Mouse (Mus musculus) intestine, embryonic 15.5 days (tissue): ENCODE data around the gene Hist1h3i. TPM values are rescaled to one million over a fixed set of nuclear protein-coding genes. Genes with fewer than 3 reads are reported as not detected.
"Not testable (repeated sequence)": the region's sequence is repeated elsewhere in the genome, so short reads cannot be mapped to it uniquely, and the experiment has no call there.

Source experiments
- ATAC-seq: fragments of 200-750 bp; cut with Nextera tagmentation; 2 replicates; pipeline ENCODE4 v1.8.0; 2017; ENCODE audit warnings: moderate TSS enrichment, moderate library complexity
- H3K27ac ChIP-seq: fragments of 300-500 bp; sonication (generic); 2 replicates; pipeline ENCODE4 v1.5.1; 2015; ENCODE audit warnings: mild to moderate bottlenecking, inconsistent platforms
- H3K27me3 ChIP-seq: fragments of 300-500 bp; sonication (generic); replicated peaks from 2 replicates; pipeline ENCODE4 v1.6.1; 2015; ENCODE audit warnings: inconsistent platforms
- H3K36me3 ChIP-seq: fragments of 300-500 bp; sonication (generic); 2 replicates; pipeline ENCODE4 v1.6.1; 2015; ENCODE audit warnings: inconsistent platforms
- H3K4me1 ChIP-seq: fragments of 300-500 bp; sonication (generic); replicated peaks from 2 replicates; pipeline ENCODE4 v1.6.1; 2015; ENCODE audit warnings: inconsistent platforms
- H3K4me2 ChIP-seq: fragments of 300-500 bp; sonication (generic); replicated peaks from 2 replicates; pipeline ENCODE4 v1.6.1; 2015; ENCODE audit warnings: mild to moderate bottlenecking, inconsistent platforms
- H3K4me3 ChIP-seq: fragments of 300-500 bp; sonication (generic); replicated peaks from 2 replicates; pipeline ENCODE4 v1.5.1; 2015; ENCODE audit warnings: inconsistent platforms
- H3K9ac ChIP-seq: fragments of 300-500 bp; sonication (generic); 2 replicates; pipeline ENCODE4 v1.6.1; 2015; ENCODE audit warnings: inconsistent platforms
- H3K9me3 ChIP-seq: fragments of 300-500 bp; sonication (generic); 2 replicates; pipeline ENCODE4 v1.6.1; 2016; ENCODE audit warnings: inconsistent platforms
- WGBS: fragments of 180-500 bp; shearing (Covaris S2); methylation state at CpG from one replicate; pipeline ENCODE4 v1.1.7; 2015; 5-methylcytosine and 5-hydroxymethylcytosine counted together
- polyA plus RNA-seq: library from polyadenylated mRNA; unstranded; fragments of >200 nt; fragmentation: Nextera tagmentation; extraction: Ambion mirVana; gene quantifications from 2 replicates; pipeline ENCODE4 v1.2.1, GENCODE M21; 2015

The Hist1h3i gene
- polyA plus RNA-seq = 89.5 and 101 TPM in 2 replicates

DNA sequence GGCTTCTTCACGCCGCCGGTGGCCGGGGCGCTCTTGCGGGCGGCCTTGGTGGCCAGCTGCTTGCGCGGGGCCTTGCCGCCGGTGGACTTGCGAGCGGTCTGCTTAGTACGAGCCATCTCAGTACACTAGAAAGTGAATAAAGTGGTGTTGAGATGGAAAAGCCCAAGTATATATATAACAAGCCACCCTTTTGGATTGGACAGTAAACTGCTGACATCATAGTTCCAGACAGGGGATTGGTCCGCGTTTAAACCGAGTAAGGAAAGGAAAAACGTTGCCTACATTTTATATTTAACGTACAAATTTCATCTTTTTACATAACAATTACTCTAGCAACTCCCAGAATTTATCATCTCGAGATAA is at the start of gene Hist1h3i:
Hist1h3i (minus strand) TSS at position 116 of the 363 bp plus-strand sequence.
- H3K9ac ChIP-seq = peak within 1 kb of the TSS; percentile 47
- no peaks in the 10 kb centered on the region for H3K36me3 ChIP-seq
- ATAC-seq = peak; percentile 63
- under 1% methylated on average over 18 of the region's 20 CpGs for WGBS
- H3K4me2 ChIP-seq = peak within 1 kb of the TSS; percentile 62
- no peaks in the 10 kb centered on the region for H3K27me3 ChIP-seq
- peaks cover 19% of the 10 kb centered on the region for H3K4me1 ChIP-seq
- H3K9me3 ChIP-seq = no peaks in the 10 kb centered on the region
- H3K4me3 ChIP-seq = peak within 1 kb of the TSS; percentile 39
- peak within 1 kb of the TSS; percentile 86 for H3K27ac ChIP-seq

GRCm38 (mm10) chr13:21831418-21832394 is 48.5 kb upstream of the Hist1h3i start, which contains the start of gene Hist1h4n:
TSS of gene Hist1h4n (minus strand) at chr13:21832196.
- not testable (repeated sequence) for H3K9ac ChIP-seq, H3K9me3 ChIP-seq, H3K36me3 ChIP-seq, H3K27me3 ChIP-seq, H3K4me1 ChIP-seq, H3K27ac ChIP-seq, H3K4me3 ChIP-seq
- under 1% methylated on average over 28 of the region's 58 CpGs for WGBS
- H3K4me2 ChIP-seq = peak within 1 kb of the TSS; percentile 41
- ATAC-seq = peak; percentile 86

GRCm38 (mm10) chr13:21830344-21830743 is 47.2 kb upstream of the Hist1h3i start:
- no peak overlapping the region for H3K4me2 ChIP-seq
- no peak for ATAC-seq
- H3K9ac ChIP-seq = no peak overlapping the region
- H3K4me3 ChIP-seq = no peak overlapping the region
- no peaks in the 10 kb centered on the region for H3K27me3 ChIP-seq
- WGBS = 88% methylated on average over 10 of the region's 10 CpGs
- H3K36me3 ChIP-seq = no peaks in the 10 kb centered on the region
- no peaks in the 10 kb centered on the region for H3K4me1 ChIP-seq
- no peaks in the 10 kb centered on the region for H3K9me3 ChIP-seq
- peak overlapping the region; percentile 36; the same call in 1 of the 2 replicates for H3K27ac ChIP-seq

GRCm38 (mm10) chr13:21828511-21828910 is 45.3 kb upstream of the Hist1h3i start:
- H3K4me1 ChIP-seq = no peaks in the 10 kb centered on the region
- H3K9me3 ChIP-seq = no peaks in the 10 kb centered on the region
- H3K27me3 ChIP-seq = no peaks in the 10 kb centered on the region
- no peaks in the 10 kb centered on the region for H3K36me3 ChIP-seq
- 61% methylated on average over 3 of the region's 3 CpGs for WGBS
- H3K4me2 ChIP-seq = no peak overlapping the region
- H3K4me3 ChIP-seq = no peak overlapping the region
- no peak overlapping the region for H3K27ac ChIP-seq
- ATAC-seq = no peak
- no peak overlapping the region for H3K9ac ChIP-seq

DNA sequence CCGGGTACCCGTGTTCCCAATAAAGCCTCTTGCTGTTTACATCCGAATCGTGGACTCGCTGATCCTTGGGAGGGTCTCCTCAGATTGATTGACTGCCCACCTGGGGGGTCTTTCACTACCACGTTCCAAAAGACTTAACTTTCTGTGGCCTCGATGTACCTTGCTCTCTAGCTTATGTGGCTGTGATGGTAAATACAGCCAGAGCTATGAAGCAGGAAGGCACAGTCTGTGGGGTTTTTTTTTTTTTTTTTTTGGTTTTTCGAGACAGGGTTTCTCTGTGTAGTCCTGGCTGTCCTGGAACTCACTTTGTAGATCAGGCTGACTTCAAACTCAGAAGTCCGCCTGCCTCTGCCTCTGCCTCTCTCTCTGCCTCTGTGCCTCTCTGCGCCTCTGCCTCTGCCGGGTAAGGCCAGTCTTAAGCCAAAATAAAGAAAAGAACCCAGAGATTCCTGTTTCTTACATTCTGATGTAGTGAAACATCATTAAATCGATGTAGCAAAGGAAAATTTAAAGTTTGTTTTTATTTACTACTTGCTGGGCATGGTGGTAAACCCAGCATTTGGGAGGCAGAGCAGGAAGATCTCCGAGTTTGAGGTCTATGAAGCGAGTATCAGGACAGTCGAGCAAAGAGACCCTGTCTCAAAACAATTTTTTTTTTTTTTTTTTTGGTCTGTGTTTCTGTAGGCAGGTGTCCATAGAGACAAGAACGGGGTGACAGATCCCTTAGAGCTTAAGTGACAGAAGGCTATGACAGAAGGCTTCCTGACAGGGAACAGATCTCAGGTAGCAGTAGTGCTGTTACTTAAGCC is 37.1 kb upstream of the Hist1h3i start:
- ATAC-seq = 0 out of 2 replicates have a peak, but pooled peaks have one; percentile 41
- H3K36me3 ChIP-seq, H3K4me3 ChIP-seq, H3K9me3 ChIP-seq, H3K4me1 ChIP-seq, H3K9ac ChIP-seq, H3K4me2 ChIP-seq, H3K27ac ChIP-seq, H3K27me3 ChIP-seq: not testable (repeated sequence)
- 73% methylated on average over 7 of the region's 16 CpGs for WGBS

DNA sequence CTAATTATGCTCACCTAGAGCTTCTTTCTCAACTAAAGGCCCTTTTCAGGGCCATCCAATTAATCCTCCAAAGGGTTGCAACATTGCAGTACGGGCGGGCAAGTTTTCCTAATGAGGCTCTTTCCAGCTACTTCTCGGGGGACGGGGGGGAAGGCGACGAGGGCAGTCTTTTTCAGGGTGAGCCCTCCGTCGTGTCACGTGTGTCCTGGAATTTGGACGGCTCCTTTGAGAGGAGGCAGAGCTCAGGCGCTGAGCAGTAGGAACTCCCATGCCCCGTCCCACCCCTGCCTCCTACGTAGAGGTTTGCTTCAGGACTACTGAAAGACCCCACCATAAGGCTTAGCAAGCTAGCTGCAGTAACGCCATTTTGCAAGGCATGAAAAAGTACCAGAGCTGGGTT is 28.9 kb upstream of the Hist1h3i start:
- H3K4me3 ChIP-seq = 0 out of 2 replicates have a peak overlapping the region, but pooled peaks have one; percentile 9
- not testable (repeated sequence) for H3K9ac ChIP-seq, H3K27me3 ChIP-seq, H3K9me3 ChIP-seq, H3K4me1 ChIP-seq, H3K36me3 ChIP-seq
- under 1% methylated on average over 14 of the region's 14 CpGs for WGBS
- peak overlapping the region; percentile 36 for H3K4me2 ChIP-seq
- H3K27ac ChIP-seq = 0 out of 2 replicates have a peak overlapping the region, but pooled peaks have one; percentile 22
- ATAC-seq = peak; percentile 64

DNA sequence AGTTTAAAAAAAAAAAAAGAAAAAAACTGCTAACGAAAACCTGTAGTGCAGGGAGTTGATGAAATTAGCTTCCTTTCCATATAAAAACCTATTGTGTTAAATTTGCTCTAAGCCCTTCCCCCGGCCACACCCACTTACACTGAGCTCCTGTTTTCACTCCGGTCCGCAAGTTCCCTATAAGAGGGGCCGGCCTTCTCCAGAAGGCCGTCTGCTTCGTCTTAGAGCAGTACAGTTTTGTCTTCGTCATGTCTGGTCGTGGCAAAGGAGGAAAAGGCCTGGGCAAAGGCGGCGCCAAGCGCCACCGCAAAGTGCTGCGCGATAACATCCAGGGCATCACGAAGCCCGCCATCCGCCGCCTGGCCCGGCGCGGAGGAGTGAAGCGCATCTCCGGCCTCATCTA is 28.4 kb upstream of the Hist1h3i start, which contains the start of gene Hist1h4m:
Hist1h4m (plus strand) TSS at position 208 of the 400 bp plus-strand sequence.
- Histone ChIP-seq H3K27ac (0 out of 2 replicates have a peak within 1 kb of the TSS, but pooled peaks have one; percentile 22), H3K4me3 (0 out of 2 replicates have a peak within 1 kb of the TSS, but pooled peaks have one; percentile 9), H3K4me2 (peak within 1 kb of the TSS; percentile 36)
- H3K36me3 ChIP-seq, H3K9ac ChIP-seq, H3K9me3 ChIP-seq, H3K27me3 ChIP-seq, H3K4me1 ChIP-seq: not testable (repeated sequence)
- WGBS = no CpG with 5 or more reads among the region's 24 CpGs
- ATAC-seq = peak; percentile 67

DNA sequence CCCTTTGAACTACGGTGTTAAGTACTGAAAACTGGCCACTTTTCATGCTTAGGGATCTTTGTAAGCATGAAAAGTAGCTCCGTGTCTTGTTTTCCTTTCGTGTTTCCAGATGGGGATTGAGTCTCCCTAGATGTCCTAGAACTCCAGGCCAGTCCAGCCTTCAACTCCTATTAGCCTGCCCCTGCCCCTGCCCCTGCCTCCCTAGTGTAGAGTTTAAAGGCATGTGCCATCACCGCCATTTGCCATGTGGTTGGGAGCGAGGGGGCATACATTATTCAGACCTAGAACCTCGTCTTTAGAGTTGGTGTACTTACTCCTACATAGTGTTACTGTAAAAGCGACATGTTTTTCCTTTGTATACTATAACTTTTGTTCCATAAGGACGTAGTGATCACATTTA is 27.9 kb upstream of the Hist1h3i start:
- H3K36me3 ChIP-seq, H3K4me2 ChIP-seq, H3K27ac ChIP-seq, H3K9me3 ChIP-seq, H3K4me3 ChIP-seq, H3K4me1 ChIP-seq, H3K27me3 ChIP-seq, H3K9ac ChIP-seq: not testable (repeated sequence)
- WGBS = no CpG with 5 or more reads among the region's 8 CpGs
- ATAC-seq = peak; percentile 31

GRCm38 (mm10) chr13:21810073-21810472 is 26.9 kb upstream of the Hist1h3i start, which contains the start of the genes Hist1h2bq and Hist1h2ao:
TSS of gene Hist1h2bq (minus strand) at chr13:21810197.
TSS of gene Hist1h2ao (plus strand) at chr13:21810465.
- not testable (repeated sequence) for H3K9me3 ChIP-seq, H3K27me3 ChIP-seq, H3K9ac ChIP-seq, H3K27ac ChIP-seq, H3K4me1 ChIP-seq, H3K4me3 ChIP-seq, H3K36me3 ChIP-seq, H3K4me2 ChIP-seq
- peak; percentile 95 for ATAC-seq
- WGBS = no CpG with 5 or more reads among the region's 23 CpGs

- H3K4me3 ChIP-seq, H3K27me3 ChIP-seq, H3K36me3 ChIP-seq, H3K27ac ChIP-seq, H3K4me1 ChIP-seq, H3K9ac ChIP-seq, H3K4me2 ChIP-seq, H3K9me3 ChIP-seq: not testable (repeated sequence)
- no CpG with 5 or more reads among the region's 4 CpGs for WGBS
- peak; percentile 86 for ATAC-seq
Measured at GRCm38 (mm10) chr13:21803058-21803457, 19.9 kb upstream of the Hist1h3i start.

DNA sequence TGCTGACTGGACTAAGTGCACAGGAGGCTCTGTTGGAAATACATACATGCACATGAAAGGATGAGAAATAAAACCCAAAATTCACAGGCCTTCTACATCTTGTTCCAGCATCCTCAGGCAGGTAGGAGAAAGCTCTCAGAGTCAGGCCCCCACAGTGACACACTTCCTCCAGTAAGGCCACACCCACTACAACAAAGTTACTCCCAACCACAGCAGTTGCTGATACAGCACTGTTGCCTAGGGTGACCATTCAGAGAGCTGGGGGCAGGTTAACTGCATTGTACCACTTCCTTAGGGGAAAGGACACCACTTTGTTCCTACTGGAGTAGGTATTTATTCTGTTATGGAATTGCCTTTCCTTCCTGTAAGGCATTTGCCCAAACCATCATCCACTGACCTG is 14.0 kb upstream of the Hist1h3i start:
- not testable (repeated sequence) for H3K4me3 ChIP-seq, H3K4me1 ChIP-seq, H3K27ac ChIP-seq, ATAC-seq, H3K4me2 ChIP-seq, H3K9ac ChIP-seq, H3K27me3 ChIP-seq, H3K36me3 ChIP-seq, H3K9me3 ChIP-seq

DNA sequence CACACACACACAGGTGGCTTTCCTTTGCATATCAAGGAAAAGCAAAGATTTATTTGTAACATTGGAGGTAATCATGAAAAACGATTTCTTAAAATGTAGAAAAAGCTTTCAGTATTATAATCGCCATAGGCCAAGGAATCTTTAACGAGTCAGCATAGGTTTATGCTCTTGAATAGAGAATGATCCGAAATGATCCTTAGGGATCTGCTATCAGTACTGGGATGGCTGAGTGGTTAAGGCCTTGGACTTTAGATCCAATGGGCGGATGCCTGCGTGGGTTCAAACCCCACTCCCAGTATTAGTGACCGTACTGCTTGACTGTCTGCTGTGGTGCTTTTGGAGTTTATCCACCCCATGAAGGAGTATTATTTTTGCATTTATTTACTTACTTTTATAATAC is 12.4 kb upstream of the Hist1h3i start:
- H3K36me3 ChIP-seq = no peaks in the 10 kb centered on the region
- no peak overlapping the region for H3K4me3 ChIP-seq
- H3K9me3 ChIP-seq = no peaks in the 10 kb centered on the region
- ATAC-seq = no peak
- no peaks in the 10 kb centered on the region for H3K27me3 ChIP-seq
- no peak overlapping the region for H3K27ac ChIP-seq
- H3K9ac ChIP-seq = no peak overlapping the region
- 0 out of 2 replicates have a peak, but pooled peaks cover 2% of the 10 kb centered on the region for H3K4me1 ChIP-seq
- 92% methylated on average over 7 of the region's 7 CpGs for WGBS
- H3K4me2 ChIP-seq = no peak overlapping the region
